ENCODE assay signal across 14 mouse cellular contexts in the genomic region with DNA sequence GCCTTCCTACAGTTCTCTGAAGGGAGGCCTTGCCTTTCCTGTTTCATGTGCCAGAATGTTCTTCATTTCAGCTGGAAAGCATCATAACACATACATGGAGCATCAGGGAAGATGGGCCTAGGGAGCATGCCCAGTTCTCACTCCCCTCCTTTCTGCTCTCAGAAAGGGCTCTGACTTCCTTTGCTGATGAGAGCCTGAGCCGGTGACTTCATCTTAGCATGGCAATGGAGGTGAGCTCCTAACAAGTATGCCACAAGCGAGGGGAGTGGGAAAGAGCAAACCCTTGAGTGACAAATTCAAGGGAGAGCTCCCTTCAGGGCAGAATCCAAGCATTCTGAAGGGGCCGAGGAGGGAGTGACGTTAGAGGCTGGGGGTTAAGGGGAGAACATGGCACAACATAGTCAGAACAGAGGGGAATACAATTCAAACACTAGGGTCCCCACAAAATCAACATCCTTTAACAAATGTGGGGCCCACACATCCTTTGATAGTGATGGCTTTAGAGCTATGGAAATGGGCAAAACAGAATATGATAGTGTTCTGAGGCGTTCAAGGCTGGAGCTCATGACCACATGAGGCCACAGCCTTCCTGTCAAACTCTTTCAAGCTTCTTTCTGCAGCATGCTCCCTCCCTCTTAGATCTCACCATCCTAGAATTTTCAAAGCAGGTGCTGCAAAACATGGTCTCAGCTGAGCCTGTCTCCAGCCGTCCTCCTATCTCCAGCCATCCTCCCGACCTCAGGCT.
"Had no signal": no experiment of that assay in that cellular context is flagged by ENCODE, and none has a peak within 500 bp of the region (broad histone marks: within the 10 kb centered on the region; RNA-seq: fewer than 3 reads in every experiment).

No protein-coding gene starts in this region.

- H3K27me3 ChIP-seq: limb, embryonic 15.5 days; liver, embryonic 12.5 days; midbrain, embryonic 12.5 days had no signal

- DNase-seq: kidney, adult 11 months; kidney, adult 9 months; kidney, postnatal 36 days; layer of hippocampus, adult 9-11 months; lung, embryonic 14.5 days; lung, postnatal 10 days; right cerebral cortex, postnatal 14 days had no signal

- H3K36me3 ChIP-seq: limb, embryonic 15.5 days; liver, embryonic 12.5 days; midbrain, embryonic 12.5 days had no signal

- H3K27ac ChIP-seq: kidney, postnatal 0 days; limb, embryonic 15.5 days; liver, embryonic 12.5 days; midbrain, embryonic 12.5 days; stomach, postnatal 0 days had no signal

- H3K4me3 ChIP-seq: limb, embryonic 15.5 days; liver, embryonic 12.5 days; midbrain, embryonic 12.5 days had no signal

- ATAC-seq: inflammation-experienced regulatory T-cells, adult 6 months; liver, embryonic 12.5 days; midbrain, embryonic 16.5 days had no signal

- H3K4me1 ChIP-seq: limb, embryonic 15.5 days; liver, embryonic 12.5 days; midbrain, embryonic 12.5 days had no signal
